Mouse (Mus musculus) adrenal gland, adult 8-10 months (tissue): ENCODE measurements around the gene Ankrd23. TPM values are rescaled to one million over a fixed set of nuclear protein-coding genes. Genes with fewer than 3 reads are reported as not detected.

ENCODE experiments used
- DNase-seq: peaks from one replicate; pipeline ENCODE4 v3.0.0; 2022
- microRNA-seq, 2 experiments: library from miRNA; unstranded; fragments of <30 nt; microRNA quantifications; one replicate each; pipeline ENCODE4 v1.2.0; 2022
- total RNA-seq, 4 experiments: library from RNA; stranded (reverse); gene quantifications; 2 replicates each; pipeline ENCODE4 v1.2.4; 2022

Gene Ankrd23
- total RNA-seq, 4 experiments from 2014 or later = 6.8 to 18.1 (median 11.3) TPM

DNA sequence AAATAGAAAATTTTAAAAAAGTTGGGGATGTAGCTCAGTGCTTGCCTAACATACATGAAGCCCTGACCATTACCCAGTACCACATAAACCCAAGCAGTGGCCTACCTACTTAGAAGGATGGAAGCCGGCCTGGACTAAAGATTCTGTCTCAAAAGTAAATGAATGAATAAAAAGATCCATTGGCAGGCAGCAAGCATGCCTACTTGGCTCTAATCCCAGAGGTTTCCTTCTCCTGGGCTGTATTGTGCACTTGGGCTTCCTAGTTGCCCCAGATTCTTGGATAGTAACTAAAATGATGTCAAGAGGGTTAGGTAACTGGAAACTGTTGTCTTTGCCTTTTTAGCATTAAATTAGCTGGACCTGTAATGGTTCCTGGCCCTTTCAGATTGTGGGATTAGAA lies 23.4 kb downstream of the Ankrd23 start:
- DNase-seq = no peak

DNA sequence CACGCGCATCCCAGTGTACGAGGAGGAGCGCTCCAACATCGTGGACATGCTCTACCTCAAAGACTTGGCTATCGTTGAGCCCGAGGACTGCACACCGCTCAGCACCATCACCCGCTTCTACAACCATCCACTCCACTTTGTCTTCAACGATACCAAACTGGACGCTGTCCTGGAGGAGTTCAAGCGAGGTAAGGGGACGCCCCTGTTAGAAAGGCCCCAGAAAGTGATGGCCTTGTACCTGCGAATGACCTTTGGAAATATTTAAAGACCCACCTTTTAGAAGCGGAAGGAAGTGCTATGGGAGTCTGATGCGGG lies 23.8 kb downstream of the Ankrd23 start:
- no peak for DNase-seq

- DNase-seq = no peak
Measured at GRCm38 (mm10) chr1:36512089-36512965, 24.4 kb downstream of the Ankrd23 start.

- DNase-seq = peak; percentile 99
Measured at GRCm38 (mm10) chr1:36511289-36512021, 25.2 kb downstream of the Ankrd23 start, which contains the start of gene Cnnm3. Cnnm3 (plus strand) TSS chr1:36511867.

DNA sequence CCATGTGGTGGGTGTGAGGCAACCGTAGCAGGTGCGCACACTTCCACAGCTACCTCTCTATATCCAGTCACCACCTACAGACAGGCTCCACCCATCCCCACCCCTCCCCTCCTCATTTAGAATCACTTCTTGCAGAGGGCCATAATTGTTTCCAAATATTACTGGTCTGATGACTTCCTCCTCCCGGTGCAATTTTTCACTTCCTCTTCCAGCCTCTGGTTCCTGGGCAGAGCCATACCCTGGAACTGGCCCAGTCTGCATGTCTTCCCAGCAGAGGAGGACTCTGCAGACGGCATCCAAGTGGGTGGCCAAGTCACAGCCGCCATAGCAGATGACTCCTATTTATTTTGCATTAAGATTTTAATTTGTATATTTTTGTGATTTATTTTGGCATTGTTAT lies 28.4 kb downstream of the Ankrd23 start:
- DNase-seq = no peak

DNA sequence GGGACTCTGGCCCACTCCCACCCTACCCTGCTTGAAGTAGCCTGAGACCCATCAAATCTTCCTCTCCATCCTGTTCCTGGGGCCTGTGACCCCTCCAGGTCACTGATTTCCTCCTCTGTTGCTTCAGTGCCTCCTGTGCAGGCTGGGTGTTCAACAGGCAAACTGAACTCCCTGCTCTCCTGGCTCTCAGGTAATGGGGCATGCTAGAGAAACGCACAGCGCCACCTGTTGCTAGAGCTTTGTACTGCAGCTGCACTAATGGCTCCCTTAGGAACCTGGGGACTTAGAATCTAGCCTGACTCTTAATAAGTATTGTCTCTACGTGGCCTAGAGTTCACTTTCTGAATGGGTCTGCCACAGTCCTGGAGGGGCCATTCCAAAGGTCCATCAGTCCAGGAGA lies 35.4 kb downstream of the Ankrd23 start:
- no peak for DNase-seq

DNA sequence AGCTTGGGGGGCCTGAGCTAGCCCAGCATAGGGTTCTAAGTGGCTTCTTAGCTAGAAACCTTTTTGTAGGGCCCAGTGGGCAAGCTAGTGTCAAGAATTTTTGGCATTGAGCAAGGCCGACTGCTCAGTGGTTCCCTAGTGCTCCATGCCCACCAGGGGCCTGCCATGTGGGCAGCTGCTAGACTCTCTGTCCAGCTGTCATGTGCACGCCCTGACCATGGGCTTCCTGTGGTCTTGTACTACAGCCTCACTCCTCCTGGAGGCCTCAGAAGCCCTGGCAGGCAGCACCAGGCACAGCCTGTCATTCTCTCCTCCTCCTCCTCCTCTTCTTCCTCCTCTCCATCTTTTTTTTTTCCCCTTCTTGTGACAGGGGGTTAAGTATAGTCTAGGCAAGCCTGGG lies 39.4 kb downstream of the Ankrd23 start:
- DNase-seq = no peak

DNA sequence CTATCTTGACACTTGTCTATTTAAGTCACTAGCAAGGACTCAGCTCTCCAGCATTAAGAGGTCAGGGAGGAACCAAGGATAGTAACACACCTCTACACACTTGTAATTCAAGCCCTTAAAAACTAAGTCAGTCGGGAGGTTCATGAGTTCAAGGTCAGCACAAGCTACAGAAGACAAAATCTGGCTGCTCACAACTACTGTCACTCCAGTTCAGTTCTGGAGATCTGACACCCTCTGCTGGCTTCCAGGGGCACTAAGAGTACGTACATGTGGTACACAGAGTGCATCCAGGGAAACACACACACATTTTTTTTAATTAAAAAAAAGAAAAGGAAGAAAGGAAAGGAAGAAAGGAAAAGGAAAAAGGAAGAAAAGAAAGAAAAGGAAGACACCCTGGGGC lies 40.0 kb downstream of the Ankrd23 start:
- no peak for DNase-seq

GRCm38 (mm10) chr1:36493299-36493698 lies 43.4 kb downstream of the Ankrd23 start:
- no peak for DNase-seq

- DNase-seq = no peak
Measured at GRCm38 (mm10) chr1:36492416-36493139, 44.1 kb downstream of the Ankrd23 start.

GRCm38 (mm10) chr1:36489661-36490060 lies 47.0 kb downstream of the Ankrd23 start:
- no peak for DNase-seq

- DNase-seq = no peak
Measured at GRCm38 (mm10) chr1:36487111-36487510, 49.6 kb downstream of the Ankrd23 start.

- DNase-seq = no peak
Measured at GRCm38 (mm10) chr1:36485080-36485479, 51.6 kb downstream of the Ankrd23 start.

GRCm38 (mm10) chr1:36483825-36484224 lies 52.9 kb downstream of the Ankrd23 start:
- DNase-seq = no peak

Small RNA genes within 50 kb of the gene (microRNA-seq; reads per million reads assigned to microRNA genes)
- 0 reads per million in 2 experiments for gene Gm47280

Other genes starting within 250 kb of the Ankrd23 start
- gene Arid5a, start 229.2 kb downstream of the Ankrd23 start, total RNA-seq = 1 to 10 TPM; 4.0 to 6.3 (median 4.9) TPM
- 100 to 1,000 TPM in 3 of 4 experiments, 10 to 100 TPM in 1; 86.5 to 139 (median 135) TPM for gene Kansl3, start 167.7 kb downstream of the Ankrd23 start, total RNA-seq
- 1 to 10 TPM in 2 of 4 experiments, not detected in 2; 1.3 to 1.6 TPM for gene Fer1l5, start 164.6 kb downstream of the Ankrd23 start, total RNA-seq
- 10 to 100 TPM; 43.0 to 59.8 (median 46.6) TPM for gene Lman2l, start 91.6 kb downstream of the Ankrd23 start, total RNA-seq
- 1 to 10 TPM; 4.1 to 6.2 (median 5.1) TPM for gene Cnnm4, start 65.3 kb downstream of the Ankrd23 start, total RNA-seq
- gene Cnnm3, start 25.0 kb downstream of the Ankrd23 start, total RNA-seq = 10 to 100 TPM; 41.4 to 45.3 (median 42.6) TPM
- gene Gm42417, start 2.5 kb upstream of the Ankrd23 start, total RNA-seq = not detected
- 10 to 100 TPM; 15.4 to 26.8 (median 18.7) TPM for gene Ankrd39, start 10.6 kb upstream of the Ankrd23 start, total RNA-seq
- 10 to 100 TPM; 16.6 to 28.0 (median 23.4) TPM for gene Sema4c, start 21.5 kb upstream of the Ankrd23 start, total RNA-seq
- gene Fam178b, start 146.3 kb upstream of the Ankrd23 start, total RNA-seq = 1 to 10 TPM in 1 of 4 experiments, under 1 TPM in 2, not detected in 1; 0.52 to 1.4 (median 0.59) TPM
- 100 to 1,000 TPM; 436 to 646 (median 493) TPM for gene Cox5b, start 154.6 kb upstream of the Ankrd23 start, total RNA-seq
- gene 4933424G06Rik, start 173.3 kb upstream of the Ankrd23 start, total RNA-seq = not detected
- 100 to 1,000 TPM; 136 to 162 (median 142) TPM for gene Actr1b, start 177.5 kb upstream of the Ankrd23 start, total RNA-seq
- under 1 TPM; 0.22 to 0.77 (median 0.55) TPM for gene Zap70, start 224.9 kb upstream of the Ankrd23 start, total RNA-seq